Mouse (Mus musculus): ENCODE measurements around the gene Trim13.
"Not testable (repeated sequence)": the region's sequence is repeated elsewhere in the genome, so short reads cannot be mapped to it uniquely, and the experiment has no call there.

Trim13 gene

GRCm38 (mm10) chr14:61597968-61598367 is at the start of gene Trim13:
Trim13 (plus strand) TSS chr14:61598247.
- no peak for DNase-seq

- no peak for DNase-seq
These were observed 49.4 kb upstream of the Trim13 start for GRCm38 (mm10) chr14:61548614-61549013.

GRCm38 (mm10) chr14:61555931-61556288 is 42.1 kb upstream of the Trim13 start:
- no peak for DNase-seq

GRCm38 (mm10) chr14:61556289-61557147 is 41.5 kb upstream of the Trim13 start, which contains the start of gene Spryd7:
Spryd7 (minus strand) TSS chr14:61556886.
- peak; percentile 98 for DNase-seq

GRCm38 (mm10) chr14:61558901-61559300 is 39.1 kb upstream of the Trim13 start:
- DNase-seq = no peak

GRCm38 (mm10) chr14:61559856-61560255 is 38.2 kb upstream of the Trim13 start:
- no peak for DNase-seq

GRCm38 (mm10) chr14:61566211-61566610 is 31.8 kb upstream of the Trim13 start:
- not testable (repeated sequence) for DNase-seq

GRCm38 (mm10) chr14:61569344-61569743 is 28.7 kb upstream of the Trim13 start:
- DNase-seq = no peak

- DNase-seq = peak; percentile 79
These were observed 26.7 kb upstream of the Trim13 start for GRCm38 (mm10) chr14:61571366-61571765.

GRCm38 (mm10) chr14:61572131-61572530 is 25.9 kb upstream of the Trim13 start:
- DNase-seq = no peak

GRCm38 (mm10) chr14:61575066-61575465 is 23.0 kb upstream of the Trim13 start:
- DNase-seq = no peak

GRCm38 (mm10) chr14:61575941-61576340 is 22.1 kb upstream of the Trim13 start:
- no peak for DNase-seq

- DNase-seq = no peak
These were observed 8.6 kb upstream of the Trim13 start for GRCm38 (mm10) chr14:61589288-61590065.

- DNase-seq = no peak
These were observed 1.2 kb upstream of the Trim13 start for GRCm38 (mm10) chr14:61596719-61597426.

GRCm38 (mm10) chr14:61599057-61599806 is 1.2 kb downstream of the Trim13 start:
- DNase-seq = peak; percentile 88

- DNase-seq = no peak
These were observed 3.3 kb downstream of the Trim13 start for GRCm38 (mm10) chr14:61601348-61601747.

- DNase-seq = no peak
These were observed 5.2 kb downstream of the Trim13 start for GRCm38 (mm10) chr14:61603069-61603755.

GRCm38 (mm10) chr14:61604081-61604480 is 6.0 kb downstream of the Trim13 start:
- no peak for DNase-seq

GRCm38 (mm10) chr14:61606088-61606487 is 8.0 kb downstream of the Trim13 start:
- DNase-seq = not testable (repeated sequence)

- no peak for DNase-seq
These were observed 9.1 kb downstream of the Trim13 start, which contains the start of gene Kcnrg for GRCm38 (mm10) chr14:61607157-61607556. Kcnrg (plus strand) TSS chr14:61607457.

GRCm38 (mm10) chr14:61611766-61612165 is 13.7 kb downstream of the Trim13 start:
- no peak for DNase-seq

GRCm38 (mm10) chr14:61613319-61613718 is 15.3 kb downstream of the Trim13 start:
- DNase-seq = no peak
